Mouse (Mus musculus): ENCODE measurements around the gene Krt78. TPM values are rescaled to one million over a fixed set of nuclear protein-coding genes. Genes with fewer than 3 reads are reported as not detected.
"Not testable (repeated sequence)": the region's sequence is repeated elsewhere in the genome, so short reads cannot be mapped to it uniquely, and the experiment has no call there.

Gene Krt78
- polyA plus RNA-seq (2014; fragmentation: Nextera tagmentation; extraction: Ambion mirVana) = 0.09 TPM in 1 of 2 replicates, not detected in the other

DNA sequence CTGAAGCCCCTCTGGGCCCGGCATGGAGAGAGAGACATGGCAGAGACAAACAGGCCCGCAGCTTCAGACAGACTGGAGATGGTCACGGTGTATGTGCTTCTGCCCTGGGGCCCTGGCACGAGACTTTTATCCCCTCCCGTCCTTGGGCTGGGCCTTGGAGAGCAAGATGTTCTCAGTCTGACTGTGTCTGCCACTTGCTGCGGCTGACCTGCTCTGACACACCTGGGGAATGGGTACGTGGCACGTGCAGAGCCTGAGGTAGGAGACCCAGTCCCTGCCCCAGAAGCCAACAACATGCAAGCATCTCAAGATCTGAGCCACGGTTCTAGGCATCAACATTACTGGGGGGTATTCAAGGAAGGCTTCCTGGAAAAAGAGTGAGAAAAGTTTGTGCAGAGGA lies at the start of gene Krt78:
TSS of gene Krt78 (minus strand) at position 101 of the 400 bp plus-strand sequence.
- WGBS = 88% methylated on average over 9 of the region's 9 CpGs
- Histone ChIP-seq H3K27me3 (replicated peaks; ENCODE audit: control insufficient read depth, insufficient read depth, low read length) (no peaks in the 10 kb centered on the region), H3K36me3 (ENCODE audit: control insufficient read depth, insufficient read depth, low read length) (no peaks in the 10 kb centered on the region), H3K4me1 (replicated peaks; ENCODE audit: control insufficient read depth, insufficient read depth, low read length) (0 out of 2 replicates have a peak, but pooled peaks cover 6% of the 10 kb centered on the region), H3K4me3 (ENCODE audit: low read depth, low read length) (no peak within 1 kb of the TSS), H3K27ac (ENCODE audit: low read depth) (peak within 1 kb of the TSS; percentile 47; the same call in 1 of the 2 replicates), H3K9ac (ENCODE audit: low read length) (no peak within 1 kb of the TSS), H3K9me3 (ENCODE audit: control insufficient read depth, low read length) (no peaks in the 10 kb centered on the region), H3K4me2 (ENCODE audit: low read length) (no peak within 1 kb of the TSS)
- ATAC-seq (replicated peaks; ENCODE audit: low FRiP score, low TSS enrichment, low read depth) (0 out of 2 replicates have a peak, but pooled peaks have one; percentile 23), DNase-seq (ENCODE audit: low spot score) (no peak)

DNA sequence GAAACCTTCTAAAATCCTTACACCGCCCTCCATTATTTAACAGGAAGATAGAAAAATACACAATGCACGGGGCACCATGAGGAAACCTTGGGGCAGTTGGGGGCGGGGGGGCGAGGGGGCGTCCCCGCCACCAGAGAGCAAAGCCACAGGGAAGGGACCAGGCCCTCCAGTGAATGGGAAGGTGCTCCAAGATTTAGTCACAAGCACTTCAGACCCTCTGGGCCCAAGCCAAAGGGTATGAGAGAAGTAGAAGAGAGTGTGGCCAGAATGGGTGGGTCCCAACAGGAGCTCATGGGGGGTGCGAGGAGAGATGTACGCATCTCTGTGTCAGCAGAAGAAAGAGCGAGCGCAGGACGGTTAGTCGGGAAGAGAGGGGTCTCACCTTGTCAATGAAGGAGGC lies 49.4 kb upstream of the Krt78 start:
- Histone ChIP-seq H3K36me3 (ENCODE audit: control insufficient read depth, insufficient read depth, low read length) (no peaks in the 10 kb centered on the region), H3K4me1 (replicated peaks; ENCODE audit: control insufficient read depth, insufficient read depth, low read length) (peaks cover 20% of the 10 kb centered on the region), H3K4me2 (ENCODE audit: low read length) (peak overlapping the region; percentile 47), H3K27me3 (replicated peaks; ENCODE audit: control insufficient read depth, insufficient read depth, low read length) (peaks cover 7% of the 10 kb centered on the region; the same call in 1 of the 2 replicates), H3K9ac (ENCODE audit: low read length) (peak overlapping the region; percentile 27), H3K9me3 (ENCODE audit: control insufficient read depth, low read length) (no peaks in the 10 kb centered on the region), H3K4me3 (ENCODE audit: low read depth, low read length) (peak overlapping the region; percentile 25), H3K27ac (ENCODE audit: low read depth) (peak overlapping the region; percentile 47)
- DNase-seq (ENCODE audit: low spot score) (peak; percentile 73), ATAC-seq (replicated peaks; ENCODE audit: low FRiP score, low TSS enrichment, low read depth) (peak; percentile 3; the same call in 1 of the 2 replicates)
- 30% methylated on average over 10 of the region's 12 CpGs for WGBS

DNA sequence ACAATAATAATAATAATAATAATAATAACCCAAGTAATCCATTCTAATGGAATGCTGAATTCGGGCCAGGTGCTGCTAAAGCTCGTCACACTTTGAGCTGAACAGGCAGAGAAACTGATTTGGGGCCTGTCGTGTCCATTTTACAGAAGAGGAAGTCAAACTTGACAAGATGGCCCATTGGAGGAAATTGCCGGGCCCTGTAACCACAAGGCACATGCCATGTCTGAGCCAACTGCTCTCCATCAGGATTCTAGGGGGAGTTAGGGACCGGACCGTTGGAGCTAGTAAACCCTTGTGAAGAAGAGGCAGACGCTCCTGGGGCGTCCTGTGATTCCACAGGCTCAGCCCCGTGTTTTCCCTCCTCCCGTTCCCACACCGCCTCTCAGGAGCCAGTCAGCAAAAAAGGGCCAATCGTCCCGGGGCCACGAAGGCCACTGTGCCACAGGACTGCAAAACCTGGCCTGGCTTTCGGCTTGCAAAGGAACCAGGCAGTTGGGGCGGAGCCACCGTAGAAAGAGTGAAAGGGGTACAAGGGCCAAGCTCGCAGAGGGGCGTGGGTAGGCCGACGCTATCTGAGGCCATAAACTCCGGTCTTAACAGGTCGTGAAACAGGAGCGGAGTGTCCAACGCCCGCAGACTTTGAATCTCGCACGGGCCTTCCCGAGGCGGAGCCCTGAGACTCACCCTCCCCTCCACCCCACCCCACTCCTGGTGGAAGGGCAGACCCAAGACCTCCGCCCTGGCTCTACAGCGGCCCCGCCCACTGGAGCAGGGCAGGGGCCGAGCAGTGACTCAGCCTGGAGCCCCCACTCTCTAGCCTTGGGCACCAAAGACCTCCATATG lies 48.8 kb upstream of the Krt78 start:
- DNase-seq (ENCODE audit: low spot score) = peak; percentile 84
- peak overlapping the region; percentile 47 for H3K4me2 ChIP-seq (ENCODE audit: low read length)
- peak overlapping the region; percentile 47 for H3K27ac ChIP-seq (ENCODE audit: low read depth)
- peak; percentile 82 for ATAC-seq (replicated peaks; ENCODE audit: low FRiP score, low TSS enrichment, low read depth)
- no peaks in the 10 kb centered on the region for H3K36me3 ChIP-seq (ENCODE audit: control insufficient read depth, insufficient read depth, low read length)
- peaks cover 20% of the 10 kb centered on the region for H3K4me1 ChIP-seq (replicated peaks; ENCODE audit: control insufficient read depth, insufficient read depth, low read length)
- peak overlapping the region; percentile 25 for H3K4me3 ChIP-seq (ENCODE audit: low read depth, low read length)
- H3K27me3 ChIP-seq (replicated peaks; ENCODE audit: control insufficient read depth, insufficient read depth, low read length) = peaks cover 7% of the 10 kb centered on the region; the same call in 1 of the 2 replicates
- H3K9ac ChIP-seq (ENCODE audit: low read length) = peak overlapping the region; percentile 27
- no peaks in the 10 kb centered on the region for H3K9me3 ChIP-seq (ENCODE audit: control insufficient read depth, low read length)
- 6% methylated on average over 34 of the region's 34 CpGs for WGBS

DNA sequence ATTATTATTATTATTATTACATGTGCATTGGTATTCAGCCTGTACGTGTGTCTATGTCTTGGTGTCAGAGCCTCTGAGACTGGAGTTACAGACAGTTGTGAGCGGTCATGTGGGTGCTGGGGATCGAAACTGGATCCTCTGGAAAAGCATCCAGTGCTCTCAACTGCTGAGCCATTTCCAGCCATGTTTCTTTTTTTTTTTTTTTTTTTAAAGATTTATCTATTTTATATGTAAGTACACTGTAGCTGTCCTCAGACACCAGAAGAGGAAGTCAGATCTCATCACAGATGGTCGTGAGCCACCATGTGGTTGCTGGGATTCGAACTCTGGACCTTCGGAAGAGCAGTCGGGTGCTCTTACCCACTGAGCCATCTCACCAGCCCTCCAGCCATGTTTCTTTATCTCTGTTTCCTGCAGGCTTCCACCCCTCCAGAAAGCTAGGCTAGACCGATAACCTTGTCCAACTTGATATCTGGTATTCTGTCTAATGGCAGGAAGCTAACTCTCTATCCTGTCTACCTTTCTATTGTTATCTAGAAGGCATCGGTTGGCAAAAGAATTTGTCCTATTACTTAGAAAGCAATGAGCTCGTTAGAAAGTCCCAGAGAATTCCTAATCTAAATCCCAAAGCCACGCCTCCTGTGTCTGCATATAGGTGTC lies 45.7 kb upstream of the Krt78 start:
- Histone ChIP-seq H3K36me3 (ENCODE audit: control insufficient read depth, insufficient read depth, low read length) (peaks cover 6% of the 10 kb centered on the region; the same call in 1 of the 2 replicates), H3K9me3 (ENCODE audit: control insufficient read depth, low read length) (no peaks in the 10 kb centered on the region), H3K4me1 (replicated peaks; ENCODE audit: control insufficient read depth, insufficient read depth, low read length) (peaks cover 6% of the 10 kb centered on the region), H3K27me3 (replicated peaks; ENCODE audit: control insufficient read depth, insufficient read depth, low read length) (peaks cover 7% of the 10 kb centered on the region; the same call in 1 of the 2 replicates), H3K9ac (ENCODE audit: low read length) (no peak overlapping the region), H3K4me3 (ENCODE audit: low read depth, low read length) (no peak overlapping the region), H3K27ac (ENCODE audit: low read depth) (no peak overlapping the region), H3K4me2 (ENCODE audit: low read length) (no peak overlapping the region)
- WGBS = 88% methylated on average over 11 of the region's 11 CpGs
- no peak for DNase-seq (ENCODE audit: low spot score)
- no peak for ATAC-seq (replicated peaks; ENCODE audit: low FRiP score, low TSS enrichment, low read depth)

DNA sequence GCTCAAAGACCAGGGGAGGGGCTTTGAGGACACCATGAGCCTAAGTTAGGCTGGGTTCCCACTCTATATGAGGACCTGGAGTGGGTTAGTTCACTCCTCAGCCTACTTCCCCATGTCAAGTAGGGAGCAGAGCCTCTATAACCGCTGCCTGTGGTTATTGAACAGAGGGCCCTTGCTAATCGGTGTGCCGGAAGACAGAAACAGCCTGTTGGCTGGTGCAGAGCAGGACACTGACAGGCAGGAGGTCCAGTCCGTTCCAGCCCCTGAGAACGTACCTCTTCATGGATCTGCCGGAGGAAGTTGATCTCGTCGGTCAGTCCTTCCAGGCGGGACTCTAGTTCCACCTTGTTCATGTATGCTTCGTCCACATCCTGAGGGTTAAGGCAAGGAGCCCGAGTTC lies 45.1 kb upstream of the Krt78 start:
- peaks cover 7% of the 10 kb centered on the region; the same call in 1 of the 2 replicates for H3K27me3 ChIP-seq (replicated peaks; ENCODE audit: control insufficient read depth, insufficient read depth, low read length)
- H3K36me3 ChIP-seq (ENCODE audit: control insufficient read depth, insufficient read depth, low read length) = peaks cover 6% of the 10 kb centered on the region; the same call in 1 of the 2 replicates
- no peak overlapping the region for H3K4me3 ChIP-seq (ENCODE audit: low read depth, low read length)
- no peaks in the 10 kb centered on the region for H3K9me3 ChIP-seq (ENCODE audit: control insufficient read depth, low read length)
- H3K27ac ChIP-seq (ENCODE audit: low read depth) = no peak overlapping the region
- no peak overlapping the region for H3K9ac ChIP-seq (ENCODE audit: low read length)
- ATAC-seq (replicated peaks; ENCODE audit: low FRiP score, low TSS enrichment, low read depth) (no peak), DNase-seq (ENCODE audit: low spot score) (no peak)
- H3K4me2 ChIP-seq (ENCODE audit: low read length) = no peak overlapping the region
- WGBS = 95% methylated on average over 11 of the region's 11 CpGs
- H3K4me1 ChIP-seq (replicated peaks; ENCODE audit: control insufficient read depth, insufficient read depth, low read length) = peaks cover 6% of the 10 kb centered on the region

DNA sequence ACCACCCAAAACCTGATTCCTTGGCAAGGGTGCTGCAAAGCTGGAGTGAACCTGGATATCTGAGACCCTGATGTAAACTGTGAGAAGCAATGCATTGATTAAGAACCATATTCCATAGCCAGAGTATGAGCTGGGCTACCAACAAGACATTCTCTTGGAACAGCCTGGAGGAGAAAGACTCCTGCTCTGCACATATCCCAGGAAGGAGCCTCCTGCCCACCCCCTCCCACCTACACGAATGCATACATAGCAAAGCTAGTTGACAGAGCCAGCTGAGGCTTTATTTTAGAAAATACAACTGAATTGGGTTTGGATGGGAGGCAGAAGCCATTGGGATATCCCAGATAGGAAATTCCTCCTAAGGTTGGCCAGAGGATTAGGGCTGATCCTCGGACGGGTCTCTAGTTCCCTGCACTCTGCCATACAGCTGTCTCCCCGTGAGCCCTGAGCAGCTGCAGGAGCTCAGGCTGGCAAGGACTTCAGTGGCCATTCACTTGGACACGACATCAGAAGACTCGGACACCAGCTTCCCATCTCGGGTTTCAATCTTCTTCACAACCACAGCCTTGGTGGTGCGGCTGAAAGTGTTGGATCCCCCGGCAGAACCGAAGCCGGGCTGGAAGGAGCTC lies 42.5 kb upstream of the Krt78 start:
- not testable (repeated sequence) for H3K4me3 ChIP-seq (ENCODE audit: low read depth, low read length); ATAC-seq (replicated peaks; ENCODE audit: low FRiP score, low TSS enrichment, low read depth); H3K27ac ChIP-seq (ENCODE audit: low read depth); H3K9ac ChIP-seq (ENCODE audit: low read length); H3K4me2 ChIP-seq (ENCODE audit: low read length); H3K36me3 ChIP-seq (ENCODE audit: control insufficient read depth, insufficient read depth, low read length); H3K4me1 ChIP-seq (replicated peaks; ENCODE audit: control insufficient read depth, insufficient read depth, low read length); DNase-seq (ENCODE audit: low spot score); H3K9me3 ChIP-seq (ENCODE audit: control insufficient read depth, low read length); H3K27me3 ChIP-seq (replicated peaks; ENCODE audit: control insufficient read depth, insufficient read depth, low read length)
- 84% methylated on average over 11 of the region's 11 CpGs for WGBS

DNA sequence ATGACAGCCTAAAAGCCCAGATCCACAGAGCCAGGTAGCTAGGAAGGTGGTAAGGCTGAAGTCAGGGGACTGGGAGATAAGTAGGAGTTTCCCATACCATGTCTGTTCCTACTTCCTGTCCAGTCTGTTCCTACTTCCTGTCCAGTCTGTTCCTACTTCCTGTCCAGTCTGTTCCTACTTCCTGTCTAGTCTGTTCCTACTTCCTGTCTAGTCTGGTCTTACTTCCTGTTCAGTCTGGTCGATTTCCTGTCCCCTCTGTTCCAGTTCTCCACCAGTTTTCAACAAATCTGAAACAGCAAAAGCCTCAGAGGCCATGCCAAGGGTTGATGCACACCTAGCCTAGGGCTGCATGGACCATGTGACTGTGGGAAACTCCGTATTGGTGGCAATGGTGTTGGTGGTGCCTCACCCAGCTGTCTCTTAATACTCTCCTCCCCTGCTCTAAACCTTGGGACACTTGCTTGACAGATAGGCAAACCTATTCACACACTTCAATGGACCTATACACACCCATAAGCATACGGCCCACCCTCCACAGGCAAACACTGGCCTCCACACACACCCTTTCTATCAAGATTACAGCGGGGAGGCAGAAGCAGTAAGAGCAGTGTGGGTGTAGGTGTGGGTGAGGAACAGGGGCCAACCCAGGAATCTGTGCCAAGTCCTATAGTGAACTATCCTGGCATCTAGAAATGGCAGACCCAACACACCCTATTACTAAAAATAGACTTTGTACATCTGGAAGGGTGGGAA lies 41.6 kb upstream of the Krt78 start:
- 0 out of 2 replicates have a peak, but pooled peaks have one; percentile 17 for ATAC-seq (replicated peaks; ENCODE audit: low FRiP score, low TSS enrichment, low read depth)
- no peak overlapping the region for H3K4me2 ChIP-seq (ENCODE audit: low read length)
- peaks cover 6% of the 10 kb centered on the region; the same call in 1 of the 2 replicates for H3K36me3 ChIP-seq (ENCODE audit: control insufficient read depth, insufficient read depth, low read length)
- no peak for DNase-seq (ENCODE audit: low spot score)
- no peaks in the 10 kb centered on the region for H3K9me3 ChIP-seq (ENCODE audit: control insufficient read depth, low read length)
- H3K27me3 ChIP-seq (replicated peaks; ENCODE audit: control insufficient read depth, insufficient read depth, low read length) = no peaks in the 10 kb centered on the region
- peak overlapping the region; percentile 10; the same call in 1 of the 2 replicates for H3K27ac ChIP-seq (ENCODE audit: low read depth)
- H3K4me1 ChIP-seq (replicated peaks; ENCODE audit: control insufficient read depth, insufficient read depth, low read length) = no peaks in the 10 kb centered on the region
- H3K9ac ChIP-seq (ENCODE audit: low read length) = no peak overlapping the region
- no peak overlapping the region for H3K4me3 ChIP-seq (ENCODE audit: low read depth, low read length)
- WGBS = 73% methylated on average over 4 of the region's 4 CpGs

Measured in intestine, embryonic 14.5 days (tissue).